Mouse (Mus musculus) lung, postnatal 0 days (tissue): ENCODE data around the gene Myh14.
A peak's percentile ranks its signal among the peaks of the same experiment; 100 is the strongest.

Source experiments
- CTCF ChIP-seq: IDR thresholded peaks from 2 replicates; pipeline ENCODE4 v1.5.1; 2016; ENCODE audit warnings: antibody characterized with exemption, mild to moderate bottlenecking
- EP300 ChIP-seq: IDR thresholded peaks from 2 replicates; pipeline ENCODE4 v1.6.1; 2016; ENCODE audit warnings: antibody characterized with exemption, mild to moderate bottlenecking, control low read depth

GRCm38 (mm10) chr7:44576333-44576844, 94.3 kb downstream of the Myh14 start:
- no peak for TF ChIP-seq EP300
- peak; percentile 28 for TF ChIP-seq CTCF
